In genomic region chr8:60632250-60632932, GRCm38 (mm10) we compare ENCODE assay signal across 8 mouse cellular contexts. TPM values are rescaled to one million over a fixed set of nuclear protein-coding genes. Genes with fewer than 3 reads are reported as not detected.
DNase-seq lines count a peak whose midpoint lies in the region; ATAC-seq lines count a peak whose summit lies in the region.

TSS of gene Mfap3l (plus strand) at chr8:60632827.

- H3K27ac ChIP-seq in hindbrain, embryonic 14.5 days: peak within 1 kb of the TSS; percentile 79

- ATAC-seq in hindbrain, embryonic 14.5 days (ENCODE audit: low FRiP score): peak; percentile 98

- H3K4me1 ChIP-seq in hindbrain, embryonic 14.5 days (replicated peaks; ENCODE audit: control insufficient read depth, insufficient read depth, low read length): peaks cover 13% of the 10 kb centered on the region

- H3K4me2 ChIP-seq in hindbrain, embryonic 14.5 days (replicated peaks): peak within 1 kb of the TSS; percentile 84

- no peaks in the 10 kb centered on the region for H3K9me3 ChIP-seq in hindbrain, embryonic 14.5 days (ENCODE audit: control insufficient read depth, low read length)

- peak within 1 kb of the TSS; percentile 78 for H3K4me3 ChIP-seq in hindbrain, embryonic 14.5 days (replicated peaks; ENCODE audit: low read length)

- peaks cover 17% of the 10 kb centered on the region; the same call in 1 of the 2 replicates for H3K27me3 ChIP-seq in hindbrain, embryonic 14.5 days (ENCODE audit: control insufficient read depth, insufficient read depth, low read length)

- peak within 1 kb of the TSS; percentile 81 for H3K9ac ChIP-seq in hindbrain, embryonic 14.5 days

- no peaks in the 10 kb centered on the region for H3K36me3 ChIP-seq in hindbrain, embryonic 14.5 days (replicated peaks; ENCODE audit: control insufficient read depth, insufficient read depth)

- peak; percentile 96 for DNase-seq in ZHBTc4 (ENCODE audit: low read depth, low spot score)
- peak; percentile 76 to 90 for DNase-seq in cerebellum, postnatal 4 days (ENCODE audit: low spot score in 2 of 2)
- DNase-seq in frontal cortex, postnatal 36 days (ENCODE audit: low spot score in 2 of 2): peak; percentile 90 to 95
- DNase-seq in hindbrain, embryonic 14.5 days (ENCODE audit: low spot score): peak; percentile 89
- DNase-seq in layer of hippocampus, postnatal 25 days (ENCODE audit: extremely low spot score in 1 of 2, low spot score in 1 of 2): peak; percentile 81 to 88
- DNase-seq in lung, postnatal 14 days: peak; percentile 86
- peak; percentile 93 for DNase-seq in ovary, postnatal 36 days (ENCODE audit: low spot score)
- DNase-seq in thymus, postnatal 14 days: peak; percentile 72

- WGBS in hindbrain, embryonic 14.5 days: under 1% methylated on average over 59 of the region's 60 CpGs

RNA-seq across cellular contexts. Expression of gene Mfap3l, which starts in this region (rescaled TPM):
- polyA plus RNA-seq in hindbrain, embryonic 14.5 days (2014; fragmentation: Nextera tagmentation; extraction: Ambion mirVana): 6.8 and 7.7 TPM in 2 replicates
- total RNA-seq in layer of hippocampus, postnatal 25 days (2021): 10 to 100 TPM; 41.4 to 48.3 TPM

Comparison
In these comparisons a context has a peak if more than half of its experiments do, and no peak if none do; other contexts are left out.
1. Peak in every context shown above with its lines: DNase-seq, ATAC-seq, H3K4me3 ChIP-seq and H3K27ac ChIP-seq.